Mouse (Mus musculus): ENCODE data around the gene Tipin.
"Not testable (repeated sequence)": the region's sequence is repeated elsewhere in the genome, so short reads cannot be mapped to it uniquely, and the experiment has no call there.

The Tipin gene

GRCm38 (mm10) chr9:64281105-64281780, at the start of gene Tipin:
Tipin (plus strand) TSS chr9:64281581.
- peak; percentile 93 for DNase-seq

GRCm38 (mm10) chr9:64231674-64232073, 49.7 kb upstream of the Tipin start:
- DNase-seq, result no peak

DNA sequence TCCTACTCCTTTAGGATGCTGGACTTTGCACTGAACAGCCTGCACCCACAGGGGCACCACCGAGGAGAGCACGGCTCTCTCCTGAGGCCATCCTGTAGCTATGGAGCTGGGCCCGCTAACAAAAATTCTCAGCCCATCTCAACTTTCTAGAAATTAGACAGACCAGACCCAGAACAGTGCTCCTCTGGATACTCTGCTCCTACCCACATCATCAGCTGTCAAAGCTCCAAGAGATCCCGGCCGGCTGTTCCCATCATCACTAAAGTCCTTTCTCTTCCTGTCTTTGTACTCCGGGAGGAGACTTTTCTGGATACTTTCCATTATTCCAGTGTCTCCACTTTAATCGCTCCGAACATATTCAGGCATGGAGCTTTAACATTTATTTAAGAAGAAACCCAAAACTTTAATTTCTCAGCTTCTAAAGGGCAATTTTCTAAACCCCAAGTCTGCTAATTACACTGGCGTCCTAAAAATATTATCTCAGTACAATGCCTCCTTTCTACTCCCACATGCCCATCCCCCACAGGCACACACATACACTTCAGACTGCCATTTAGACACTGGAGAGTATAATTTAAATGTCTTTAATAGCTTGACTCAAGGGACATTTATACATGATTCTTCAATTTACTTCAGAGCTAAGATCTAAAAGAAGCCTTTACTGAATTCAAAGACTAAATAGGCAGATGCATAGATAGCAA, 49.0 kb upstream of the Tipin start:
- no peak for DNase-seq

- no peak for DNase-seq
Measured at GRCm38 (mm10) chr9:64233656-64234055, 47.7 kb upstream of the Tipin start.

DNA sequence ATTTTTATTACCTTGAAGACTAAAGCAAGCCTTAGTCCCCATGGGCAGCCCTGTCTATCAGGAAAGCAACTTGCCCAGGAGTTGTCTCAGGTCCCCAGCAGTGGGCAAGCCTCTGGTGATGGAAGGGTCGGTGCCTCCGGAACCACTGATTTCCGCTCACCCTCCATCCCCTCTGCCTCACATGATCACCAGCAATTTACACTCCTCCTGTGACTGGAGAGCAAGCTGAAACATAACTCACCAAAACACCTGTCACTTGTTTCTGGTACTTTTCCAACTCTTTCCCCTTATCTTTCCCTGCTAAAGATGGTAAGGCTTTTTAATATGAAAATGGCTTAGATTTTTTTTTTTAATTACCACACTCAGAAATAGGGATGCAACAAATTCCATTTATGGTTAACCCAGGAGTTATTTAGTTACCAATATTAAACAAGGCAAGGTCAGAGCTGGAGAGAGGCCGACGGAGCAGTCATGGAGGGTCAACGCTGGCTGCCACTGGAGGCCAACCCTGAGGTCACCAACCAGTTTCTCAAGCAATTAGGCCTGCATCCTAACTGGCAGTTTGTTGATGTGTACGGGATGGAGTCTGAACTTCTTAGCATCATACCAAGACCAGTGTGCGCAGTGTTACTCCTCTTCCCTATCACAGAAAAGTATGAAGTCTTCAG, 46.5 kb upstream of the Tipin start, which contains the start of gene Uchl4:
Uchl4 (plus strand) TSS at position 434 of the 668 bp plus-strand sequence.
- no peak for DNase-seq

DNA sequence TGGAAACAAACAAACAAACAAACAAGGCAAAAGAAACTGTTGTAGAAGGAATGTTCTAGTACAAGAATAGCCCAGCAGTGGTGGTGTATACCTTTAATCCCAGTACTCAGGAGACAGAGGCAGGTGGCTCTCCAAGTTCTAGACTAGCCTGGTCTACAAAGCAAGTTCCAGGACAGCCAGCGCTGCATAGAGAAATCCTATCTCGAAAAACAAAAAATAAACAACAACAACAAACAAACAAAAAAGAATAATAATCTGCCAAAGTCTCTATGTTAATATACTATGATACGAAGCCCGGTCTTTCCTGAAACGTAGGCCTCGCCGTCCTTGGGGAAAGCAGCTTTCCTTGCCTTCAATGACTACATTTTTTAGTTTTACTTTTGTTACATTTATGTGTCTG, 45.3 kb upstream of the Tipin start:
- no peak for DNase-seq

DNA sequence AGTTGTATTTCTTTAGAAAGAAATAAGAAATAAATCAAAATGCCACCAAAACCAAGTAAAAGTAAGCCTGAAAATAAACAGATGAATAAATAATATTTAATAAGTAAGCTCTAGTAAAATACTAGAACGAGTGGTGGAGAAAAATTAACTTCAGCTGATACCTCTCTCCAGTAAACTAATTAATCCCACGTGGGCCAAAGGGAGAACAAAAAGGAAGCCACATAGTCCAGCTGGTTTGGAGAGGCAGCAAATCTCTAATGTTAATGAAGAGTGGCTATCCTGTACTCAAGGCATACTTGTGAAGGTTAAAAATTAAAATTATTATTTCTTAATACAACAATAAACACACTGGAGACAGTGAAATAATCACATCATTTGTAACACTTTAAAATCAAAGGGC, 41.3 kb upstream of the Tipin start:
- no peak for DNase-seq

- no peak for DNase-seq
Measured at GRCm38 (mm10) chr9:64240681-64241080, 40.7 kb upstream of the Tipin start.

- no peak for DNase-seq
Measured at GRCm38 (mm10) chr9:64242381-64242831, 39.0 kb upstream of the Tipin start.

GRCm38 (mm10) chr9:64249371-64249770, 32.0 kb upstream of the Tipin start:
- DNase-seq, result no peak

DNA sequence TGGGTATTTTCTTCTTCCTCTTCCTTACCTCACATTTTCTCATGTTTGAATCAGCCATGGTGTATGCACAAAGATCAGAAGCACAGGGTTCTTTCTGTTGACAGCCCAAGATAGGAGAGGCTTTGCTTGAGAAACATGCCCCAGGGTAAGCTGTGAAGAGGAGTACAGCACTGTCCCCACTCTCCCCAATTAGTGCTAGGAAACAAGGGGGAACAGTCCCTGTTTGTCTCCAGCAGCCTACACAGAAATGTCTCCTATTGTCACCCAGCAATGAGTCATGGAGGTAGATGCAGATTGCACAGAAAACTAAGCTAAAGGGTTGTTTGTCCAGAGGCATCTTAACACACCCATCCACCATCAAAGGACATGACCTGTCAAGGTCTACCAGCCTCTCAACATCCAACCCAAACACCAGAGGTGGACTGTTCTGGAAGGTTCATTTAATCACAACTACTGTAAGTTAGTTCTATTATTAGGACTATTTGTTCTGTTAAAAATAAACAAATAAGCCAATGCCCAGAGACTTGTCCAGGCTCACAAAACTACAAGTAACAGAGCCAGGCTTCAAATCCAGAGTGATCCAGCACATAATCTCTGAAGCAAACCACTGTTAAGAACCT, 31.2 kb upstream of the Tipin start:
- DNase-seq, result no peak

- peak; percentile 21 for DNase-seq
Measured at GRCm38 (mm10) chr9:64252591-64253020, 28.8 kb upstream of the Tipin start.

DNA sequence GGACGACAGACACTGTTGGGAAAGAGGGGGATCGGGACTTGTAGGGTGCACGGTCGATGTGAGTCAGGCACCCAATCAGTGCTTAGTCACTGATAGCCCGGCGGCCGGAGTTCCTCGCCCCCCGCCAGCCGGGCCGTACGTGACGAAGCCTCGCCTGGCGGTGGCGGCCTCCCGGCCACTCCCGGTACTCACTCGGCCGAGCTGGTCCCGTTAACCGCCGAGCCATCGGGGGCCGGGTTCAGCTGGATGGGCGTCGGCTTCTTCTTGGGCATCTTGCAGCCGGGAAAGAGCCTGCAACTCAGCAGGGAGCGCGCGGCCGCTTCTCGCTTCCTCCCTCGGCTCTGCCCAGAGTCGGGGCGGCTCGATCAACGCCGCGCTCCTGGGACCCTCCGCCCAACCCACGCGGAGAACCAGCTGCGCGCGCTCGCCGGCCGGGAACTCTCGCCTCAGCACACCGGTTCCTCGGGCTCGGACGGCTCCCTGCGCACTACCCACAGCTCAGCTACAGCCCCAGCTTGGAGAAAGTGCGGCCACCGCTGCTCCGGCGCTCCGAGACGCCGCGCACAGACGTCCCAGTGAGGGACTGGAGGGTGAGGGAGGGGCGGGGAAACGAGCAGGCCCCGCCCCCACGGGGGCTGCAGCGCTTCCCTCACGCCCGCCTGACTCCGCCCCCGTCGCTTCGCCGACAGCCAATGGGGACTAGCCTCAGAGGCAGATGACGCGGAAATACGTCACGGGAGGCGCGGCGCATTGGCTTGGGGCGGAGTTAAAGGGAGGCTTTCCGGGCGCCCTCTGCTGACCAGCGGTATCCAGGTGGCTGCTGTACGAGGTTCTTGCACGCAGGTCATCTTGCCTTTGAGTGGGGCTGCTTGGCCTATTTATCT, 28.1 kb upstream of the Tipin start, which contains the start of gene Map2k1:
Map2k1 (minus strand) TSS at position 611 of the 884 bp plus-strand sequence.
- peak; percentile 100 for DNase-seq

DNA sequence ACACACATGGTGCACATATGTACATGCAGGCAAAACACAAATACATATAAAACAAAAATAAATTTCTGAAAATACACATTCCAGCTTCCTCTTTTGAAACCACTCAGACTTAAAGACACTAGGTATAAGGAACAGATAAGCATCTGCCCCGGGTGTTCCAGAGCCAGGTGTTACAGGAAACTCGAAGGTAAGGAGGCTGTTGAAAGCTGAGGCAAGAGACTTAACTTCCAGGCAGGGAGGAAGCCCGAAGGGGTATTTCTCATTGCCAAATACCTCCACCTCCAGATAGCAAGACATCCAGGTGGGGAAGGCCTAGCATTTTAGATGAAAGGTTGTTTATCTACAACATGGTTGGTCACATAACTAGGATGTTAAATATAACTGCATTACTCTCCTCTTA, 26.0 kb upstream of the Tipin start:
- DNase-seq, result no peak

- no peak for DNase-seq
Measured at GRCm38 (mm10) chr9:64256204-64256603, 25.2 kb upstream of the Tipin start.

DNA sequence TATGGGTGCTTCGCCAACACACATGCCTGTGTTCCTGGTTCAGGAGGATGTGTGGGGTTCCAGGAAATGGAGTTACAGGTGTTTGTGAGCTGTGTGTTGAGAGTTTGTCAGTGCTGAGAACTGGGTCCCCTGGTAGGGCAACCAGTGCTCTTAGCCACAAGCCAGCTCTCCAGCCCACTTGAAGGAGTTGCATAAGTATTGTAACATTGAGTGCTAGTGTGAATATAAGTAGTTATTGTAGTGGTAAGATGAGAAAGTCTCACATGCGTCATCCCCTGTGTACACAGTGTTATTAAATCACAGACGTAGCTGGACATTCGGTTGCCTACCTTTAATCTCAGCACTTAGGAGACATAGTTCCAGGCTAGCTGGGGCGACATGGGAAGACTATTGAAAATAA, 21.5 kb upstream of the Tipin start:
- no peak for DNase-seq

DNA sequence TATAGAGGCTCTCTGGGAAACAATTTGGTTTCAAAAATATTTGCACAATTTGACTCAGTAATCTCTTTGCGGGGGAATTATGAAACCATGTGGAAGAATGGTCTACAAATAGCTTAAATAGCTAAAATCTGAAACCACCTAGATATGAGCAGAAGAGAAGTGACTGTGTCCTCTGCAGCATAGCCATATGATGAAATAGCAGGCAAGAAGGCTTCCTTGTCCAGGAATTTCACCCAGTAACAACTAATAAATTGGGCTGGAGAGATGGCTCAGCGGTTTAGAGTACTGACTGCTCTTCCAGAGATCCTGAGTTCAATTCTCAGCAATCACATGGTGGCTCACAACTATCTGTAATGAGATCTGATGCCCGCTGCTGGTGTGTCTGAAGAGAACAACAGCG, 20.4 kb upstream of the Tipin start:
- no peak for DNase-seq

DNA sequence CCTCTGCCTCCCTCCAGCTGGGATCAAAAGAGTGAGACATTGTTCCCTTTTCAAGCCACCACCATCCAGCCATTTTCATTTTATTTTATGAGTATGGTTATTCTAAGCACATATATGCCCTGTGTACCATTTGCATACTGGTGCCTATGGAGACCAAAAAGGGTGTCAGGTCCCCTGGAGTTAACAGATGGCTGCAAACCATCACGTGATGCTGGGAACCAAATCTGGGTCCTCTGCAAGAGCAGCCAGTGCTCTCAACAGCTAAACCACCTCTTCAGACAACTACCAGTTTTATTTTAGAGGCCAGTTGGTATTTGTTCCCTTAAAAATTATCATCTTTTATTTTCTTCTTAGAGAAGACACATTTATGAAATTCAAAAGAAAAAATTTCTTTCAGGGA, 16.6 kb upstream of the Tipin start:
- DNase-seq, result no peak

DNA sequence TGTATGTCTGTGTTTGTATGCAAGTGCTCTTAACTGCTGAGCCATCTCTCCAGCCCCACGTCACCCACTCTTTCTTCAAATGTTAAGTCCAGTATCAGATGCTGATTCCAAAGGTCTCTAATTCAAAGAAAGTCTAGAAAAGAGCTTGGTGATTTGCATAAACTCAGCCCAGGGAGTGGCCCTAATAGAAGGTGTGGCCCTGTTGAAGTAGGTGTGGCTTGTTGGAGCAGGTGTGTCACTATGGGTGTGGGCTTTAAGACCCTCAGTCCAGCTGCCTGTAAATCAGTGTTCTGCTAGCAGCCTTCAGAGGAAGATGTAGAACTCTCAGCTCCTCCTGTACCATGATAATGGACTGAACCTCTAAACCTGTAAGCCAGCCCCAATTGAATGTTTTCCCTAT, 14.2 kb upstream of the Tipin start:
- no peak for DNase-seq

DNA sequence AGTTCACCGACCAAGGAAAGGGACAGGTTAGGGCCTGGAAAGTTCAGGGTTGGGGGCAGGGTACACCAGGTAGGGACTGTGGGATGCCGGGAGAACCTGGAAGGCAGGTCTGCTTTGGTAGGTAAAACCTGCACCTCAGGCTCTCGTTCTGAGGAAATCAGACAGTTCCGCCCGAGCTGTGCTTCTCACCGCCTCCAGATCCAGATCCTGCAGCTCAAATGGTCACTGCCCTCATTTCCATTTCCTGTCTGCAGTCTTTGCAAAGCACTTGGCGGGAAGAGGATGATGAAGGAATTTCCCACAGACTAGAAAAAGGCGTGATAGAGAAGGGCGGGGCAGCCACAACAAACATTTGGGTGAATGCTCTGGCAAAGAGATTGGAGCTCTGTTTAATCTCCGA, 13.2 kb upstream of the Tipin start:
- DNase-seq, result no peak

DNA sequence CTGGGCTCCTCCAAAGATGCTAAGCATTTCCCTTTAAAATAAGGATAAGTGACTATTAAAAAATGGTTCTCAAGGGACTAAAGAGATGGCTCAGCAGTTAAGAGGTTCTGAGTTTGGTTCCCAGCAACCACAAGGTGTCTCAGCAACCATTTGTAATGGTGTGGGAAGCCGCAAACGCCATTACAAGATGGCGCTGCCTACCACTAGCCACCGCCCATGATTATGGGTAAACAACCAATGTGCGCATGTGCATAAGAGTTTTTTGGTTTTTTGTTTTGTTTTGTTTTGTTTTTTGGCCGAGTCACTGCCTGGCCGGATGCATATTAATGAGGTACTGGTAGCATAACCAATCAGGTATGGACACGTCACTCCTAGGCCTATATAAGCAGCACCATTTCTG, 12.5 kb upstream of the Tipin start:
- not testable (repeated sequence) for DNase-seq

- DNase-seq, result no peak
Measured at GRCm38 (mm10) chr9:64271249-64271648, 10.1 kb upstream of the Tipin start.

All from right cerebral cortex, postnatal 25 days (tissue).